9 mouse cellular contexts compared by ENCODE assay signal in the genomic region with DNA sequence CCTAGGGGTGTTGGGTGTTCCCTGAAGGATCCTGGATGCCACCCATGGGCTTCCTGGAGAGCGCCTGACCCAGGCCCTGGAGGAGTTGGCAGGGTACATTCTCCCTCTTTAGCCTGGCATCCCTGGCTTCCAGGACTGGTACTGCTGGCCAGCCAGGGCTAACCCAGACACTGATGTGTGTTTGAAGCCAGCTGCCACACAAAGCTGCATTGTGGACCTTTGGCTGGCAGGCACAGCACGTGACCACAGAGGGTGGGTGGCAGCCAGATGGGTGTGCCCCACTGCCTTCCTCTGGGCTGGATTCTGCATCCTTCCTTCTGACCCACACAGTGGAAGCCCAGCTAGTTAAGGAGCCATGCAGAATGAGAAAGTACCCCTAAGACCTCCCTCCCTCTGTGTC. TPM values are rescaled to one million over a fixed set of nuclear protein-coding genes. Genes with fewer than 3 reads are reported as not detected.
A peak's percentile ranks its signal among the peaks of the same experiment; 100 is the strongest.
DNase-seq lines count a peak whose midpoint lies in the region; ATAC-seq lines count a peak whose summit lies in the region.
"Had no signal": no experiment of that assay in that cellular context is flagged by ENCODE, and none has a peak within 500 bp of the region (broad histone marks: within the 10 kb centered on the region; RNA-seq: fewer than 3 reads in every experiment).

No protein-coding gene starts in this region.

- peaks cover 9% of the 10 kb centered on the region for H3K4me1 ChIP-seq in forebrain, embryonic 16.5 days (replicated peaks; ENCODE audit: control insufficient read depth, insufficient read depth, low read length)
- H3K4me1 ChIP-seq in stomach, embryonic 14.5 days (ENCODE audit: control insufficient read depth, insufficient read depth, low read length), result no peaks in the 10 kb centered on the region

- no peaks in the 10 kb centered on the region for H3K36me3 ChIP-seq in forebrain, embryonic 16.5 days (ENCODE audit: control insufficient read depth, insufficient read depth)
- H3K36me3 ChIP-seq in stomach, embryonic 14.5 days (ENCODE audit: control insufficient read depth, insufficient read depth, low read length), result no peaks in the 10 kb centered on the region

- WGBS in forebrain, embryonic 16.5 days, result 37% methylated on average over 2 of the region's 2 CpGs
- 86% methylated on average over 2 of the region's 2 CpGs for WGBS in stomach, embryonic 14.5 days

- no peaks in the 10 kb centered on the region for H3K27me3 ChIP-seq in forebrain, embryonic 16.5 days (replicated peaks; ENCODE audit: control insufficient read depth, insufficient read depth, low read length)
- H3K27me3 ChIP-seq in stomach, embryonic 14.5 days (ENCODE audit: control insufficient read depth, insufficient read depth, low read length), result no peaks in the 10 kb centered on the region

- DNase-seq in thymus, postnatal 4 days, result peak; percentile 56
- no peak for DNase-seq in thymus, postnatal 10 days (ENCODE audit: low spot score in 2 of 2)
- DNase-seq in heart, postnatal 25 days (ENCODE audit: low spot score), result peak; percentile 62
- peak; percentile 59 to 67 for DNase-seq in left cerebral cortex, adult 18-20 months (ENCODE audit: low spot score in 2 of 2)
- peak; percentile 78 for DNase-seq in lung, postnatal 36 days
- no peak for DNase-seq in B cell, adult 2 months

- no peak overlapping the region for H3K4me2 ChIP-seq in forebrain, embryonic 16.5 days (ENCODE audit: low read length)
- no peak overlapping the region for H3K4me2 ChIP-seq in stomach, embryonic 14.5 days (replicated peaks; ENCODE audit: low read depth, low read length)

- H3K27ac ChIP-seq in forebrain, embryonic 16.5 days (ENCODE audit: low read length), result peak overlapping the region; percentile 80
- no peak overlapping the region for H3K27ac ChIP-seq in stomach, embryonic 14.5 days (ENCODE audit: low read length)
- H3K27ac ChIP-seq: macrophage had no signal

- intact Hi-C loops in heart, postnatal 25 days (cut with DNase I), result no loop called here

- no peak overlapping the region for H3K4me3 ChIP-seq in forebrain, embryonic 16.5 days (replicated peaks; ENCODE audit: low read length)
- H3K4me3 ChIP-seq in stomach, embryonic 14.5 days (ENCODE audit: low read depth, low read length), result no peak overlapping the region

- 0 out of 2 replicates have a peak overlapping the region, but pooled peaks have one; percentile 22 for H3K9ac ChIP-seq in forebrain, embryonic 16.5 days (replicated peaks; ENCODE audit: low read depth, low read length)
- no peak overlapping the region for H3K9ac ChIP-seq in stomach, embryonic 14.5 days (replicated peaks; ENCODE audit: low read depth, low read length)

- H3K9me3 ChIP-seq in forebrain, embryonic 16.5 days (ENCODE audit: control insufficient read depth, low read length), result no peaks in the 10 kb centered on the region
- H3K9me3 ChIP-seq in stomach, embryonic 14.5 days (ENCODE audit: control insufficient read depth, low read depth, low read length), result no peaks in the 10 kb centered on the region

- peak; percentile 95 for ATAC-seq in forebrain, embryonic 16.5 days
- peak; percentile 38; the same call in 1 of the 2 replicates for ATAC-seq in stomach, embryonic 14.5 days (ENCODE audit: insufficient number of reproducible peaks, insufficient read depth, low FRiP score, low read depth)

RNA-seq across cellular contexts. Expression of a gene that starts 26.4 kb away (rescaled TPM):
- 31.1 and 33.7 TPM in 2 replicates for polyA plus RNA-seq in forebrain, embryonic 16.5 days (2015; fragmentation: Nextera tagmentation; extraction: Ambion mirVana)
- total RNA-seq in heart, postnatal 25 days (2021), result 10 to 100 TPM; 43.8 to 63.8 TPM
- total RNA-seq in left cerebral cortex, adult 18-20 months (2021), result 100 to 1,000 TPM; 145 to 159 TPM
- polyA plus RNA-seq in stomach, embryonic 14.5 days (2014; fragmentation: Nextera tagmentation; extraction: Ambion mirVana), result 35.5 and 38.5 TPM in 2 replicates

RNA-seq across cellular contexts. Expression of a gene that starts 48.5 kb away (rescaled TPM):
- polyA plus RNA-seq in forebrain, embryonic 16.5 days (2015; fragmentation: Nextera tagmentation; extraction: Ambion mirVana), result 0.35 TPM in 1 of 2 replicates, not detected in the other
- total RNA-seq in heart, postnatal 25 days (2021), result not detected
- not detected for total RNA-seq in left cerebral cortex, adult 18-20 months (2021)
- 0.25 and 0.34 TPM in 2 replicates for polyA plus RNA-seq in stomach, embryonic 14.5 days (2014; fragmentation: Nextera tagmentation; extraction: Ambion mirVana)
- polyA plus RNA-seq: macrophage had no signal

Comparison
In these comparisons a context has a peak if more than half of its experiments do, and no peak if none do; other contexts are left out.
1. DNase-seq: peak in thymus, postnatal 4 days (single experiment), heart, postnatal 25 days (single experiment), left cerebral cortex, adult 18-20 months (2 of 2) and lung, postnatal 36 days (single experiment); none in thymus, postnatal 10 days (0 of 2) and B cell, adult 2 months (0 of 2).